Mouse (Mus musculus) CH12.LX (cell line): Measurements from ENCODE around the gene Wbp2.

ENCODE experiments used
- CTCF ChIP-seq, 2 experiments: IDR thresholded peaks in 1 of 2; conservative IDR thresholded peaks in 1 of 2; 2 replicates each; pipeline ENCODE4 v1.5.1; 2011 to 2012; ENCODE audit warnings: low read depth in 2 of 2, low read length in 2 of 2, improper control_type of control experiment in 1 of 2, inconsistent platforms in 1 of 2, mild to moderate bottlenecking in 1 of 2, moderate library complexity in 1 of 2
- JUND ChIP-seq: conservative IDR thresholded peaks from 2 replicates; pipeline ENCODE4 v1.6.1; 2011; ENCODE audit warnings: low read depth, low read length, improper control_type of control experiment
- MAX ChIP-seq: IDR thresholded peaks from 2 replicates; pipeline ENCODE4 v1.6.1; 2011; ENCODE audit warnings: low read length, improper control_type of control experiment
- MYC ChIP-seq: IDR thresholded peaks from 2 replicates; pipeline ENCODE4 v1.6.1; 2011; ENCODE audit warnings: low read depth, mild to moderate bottlenecking, improper control_type of control experiment, low read length
- POLR2A ChIP-seq: IDR thresholded peaks from 2 replicates; pipeline ENCODE4 v1.6.1; 2011; ENCODE audit warnings: low read depth, mild to moderate bottlenecking, improper control_type of control experiment, low read length
- USF1 ChIP-seq: IDR thresholded peaks from 2 replicates; pipeline ENCODE4 v1.6.1; 2014; ENCODE audit warnings: low read depth, mild to moderate bottlenecking, inconsistent platforms, low read length, improper control_type of control experiment

DNA sequence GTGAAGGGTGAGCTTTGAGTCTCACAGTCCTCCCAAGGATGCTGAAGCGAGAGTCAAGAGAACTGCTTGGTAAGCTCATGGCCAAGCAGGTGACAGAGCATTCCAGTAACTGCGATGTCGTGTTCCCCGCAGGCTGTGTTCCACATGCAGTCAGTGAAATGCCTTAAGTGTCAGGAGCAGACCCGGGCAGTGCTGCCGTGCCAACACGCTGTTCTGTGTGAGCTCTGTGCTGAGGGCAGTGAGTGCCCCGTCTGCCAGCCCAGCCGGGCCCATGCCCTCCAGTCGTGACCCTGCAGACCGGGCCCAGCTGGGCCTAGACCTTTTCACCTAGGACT lies 27.1 kb downstream of the Wbp2 start:
- TF ChIP-seq CTCF (conservative IDR thresholded peaks at IDR 0.05 in 1 of 2, IDR thresholded peaks at IDR 0.05 in 1 of 2; ENCODE audit: low read depth in 2 of 2, low read length in 2 of 2) (no peak), POLR2A (no peak), JUND (no peak), USF1 (no peak), MYC (no peak), MAX (no peak)
